Mouse (Mus musculus) kidney, embryonic 14.5 days (tissue): ENCODE data around the gene Ephb4. TPM values are rescaled to one million over a fixed set of nuclear protein-coding genes. Genes with fewer than 3 reads are reported as not detected.
A peak's percentile ranks its signal among the peaks of the same experiment; 100 is the strongest.

Source experiments
- ATAC-seq: fragments of 200-750 bp; cut with Nextera tagmentation; 2 replicates; pipeline ENCODE4 v1.8.0; 2017; ENCODE audit warnings: moderate number of reproducible peaks, mild to moderate bottlenecking, moderate TSS enrichment, moderate library complexity; ENCODE audit not compliant: low FRiP score, low TSS enrichment
- H3K27ac ChIP-seq: fragments of 300-500 bp; sonication (generic); 2 replicates; pipeline ENCODE4 v1.5.1; 2014; ENCODE audit warnings: low read depth, mild to moderate bottlenecking, low read length, moderate library complexity, mixed read lengths
- H3K27me3 ChIP-seq: fragments of 300-500 bp; sonication (generic); 2 replicates; pipeline ENCODE4 v1.6.1; 2014; ENCODE audit warnings: mild to moderate bottlenecking, low read length; ENCODE audit not compliant: control insufficient read depth, insufficient read depth
- H3K36me3 ChIP-seq: fragments of 300-500 bp; sonication (generic); 2 replicates; pipeline ENCODE4 v1.6.1; 2014; ENCODE audit warnings: low read length, mixed read lengths; ENCODE audit not compliant: control insufficient read depth, insufficient read depth
- H3K4me1 ChIP-seq: fragments of 300-500 bp; sonication (generic); 2 replicates; pipeline ENCODE4 v1.6.1; 2014; ENCODE audit warnings: low read length, mixed read lengths; ENCODE audit not compliant: control insufficient read depth, insufficient read depth
- H3K4me2 ChIP-seq: fragments of 300-500 bp; sonication (generic); replicated peaks from 2 replicates; pipeline ENCODE4 v1.6.1; 2014; ENCODE audit warnings: low read depth, mild to moderate bottlenecking, low read length
- H3K4me3 ChIP-seq: fragments of 300-500 bp; sonication (generic); 2 replicates; pipeline ENCODE4 v1.5.1; 2014; ENCODE audit warnings: mild to moderate bottlenecking, low read length
- H3K9ac ChIP-seq: fragments of 300-500 bp; sonication (generic); 2 replicates; pipeline ENCODE4 v1.6.1; 2014; ENCODE audit warnings: low read depth, mild to moderate bottlenecking, low read length, moderate library complexity
- H3K9me3 ChIP-seq: fragments of 300-500 bp; sonication (generic); 2 replicates; pipeline ENCODE4 v1.6.1; 2016; ENCODE audit warnings: low read length; ENCODE audit not compliant: control insufficient read depth
- WGBS: fragments of 180-500 bp; shearing (Covaris S2); extraction: QIAGEN DNeasy Blood & Tissue Kit; methylation state at CpG from one replicate; pipeline ENCODE4 v1.1.7; 2014; 5-methylcytosine and 5-hydroxymethylcytosine counted together
- polyA plus RNA-seq: library from polyadenylated mRNA; unstranded; fragments of >200 nt; fragmentation: Nextera tagmentation; extraction: Ambion mirVana; gene quantifications from 2 replicates; pipeline ENCODE4 v1.2.1, GENCODE M21; 2014

Ephb4 gene
- polyA plus RNA-seq, 1 experiment from 2014 or later: 58.9 TPM

DNA sequence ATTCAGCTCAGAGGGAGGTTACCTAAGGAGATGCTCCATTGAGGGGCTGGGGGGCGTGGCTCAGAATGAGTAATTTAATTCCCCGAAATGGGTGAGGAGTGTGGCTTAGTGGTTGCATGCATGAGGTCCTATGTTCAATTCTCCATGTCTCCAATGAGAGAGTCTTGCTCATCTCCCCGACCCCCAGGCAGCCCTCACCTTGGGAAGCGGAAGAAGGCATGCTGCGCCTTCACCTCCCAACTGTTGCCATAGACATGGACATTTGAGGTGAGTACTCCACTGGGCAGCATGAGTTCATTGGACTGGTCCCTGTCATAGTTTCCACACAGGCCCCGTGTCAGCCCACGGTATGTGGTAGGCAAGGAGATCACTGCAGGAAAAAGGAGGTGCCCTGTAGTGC, 36.8 kb downstream of the Ephb4 start:
- Histone ChIP-seq H3K9me3 (no peaks in the 10 kb centered on the region), H3K27ac (no peak overlapping the region), H3K36me3 (no peaks in the 10 kb centered on the region), H3K27me3 (no peaks in the 10 kb centered on the region), H3K9ac (no peak overlapping the region), H3K4me3 (no peak overlapping the region), H3K4me2 (no peak overlapping the region), H3K4me1 (no peaks in the 10 kb centered on the region)
- no peak for ATAC-seq
- 81% methylated on average over 7 of the region's 7 CpGs for WGBS

DNA sequence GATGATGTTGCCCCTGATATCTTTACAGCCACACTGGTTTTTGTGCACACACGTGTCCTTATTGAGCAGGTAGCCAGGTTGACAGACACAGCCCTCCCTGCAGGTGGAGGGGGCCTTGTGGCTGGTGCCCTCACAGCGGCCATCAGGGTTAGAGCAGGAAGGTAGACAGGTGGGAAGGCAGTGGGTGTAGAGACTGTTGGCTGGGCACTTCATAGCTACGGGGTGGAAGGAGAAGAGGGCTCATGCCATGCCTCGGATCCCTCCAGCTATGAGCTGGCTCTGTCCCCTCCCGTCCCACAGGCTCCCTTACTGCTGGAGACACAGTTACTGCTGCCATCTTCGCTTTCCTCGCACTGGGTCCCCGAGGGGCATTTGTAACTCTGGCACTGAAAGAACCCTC, 41.7 kb downstream of the Ephb4 start:
- ATAC-seq: no peak
- H3K4me1 ChIP-seq: no peaks in the 10 kb centered on the region
- no peaks in the 10 kb centered on the region for H3K9me3 ChIP-seq
- H3K27me3 ChIP-seq: no peaks in the 10 kb centered on the region
- H3K4me3 ChIP-seq: no peak overlapping the region
- no peak overlapping the region for H3K27ac ChIP-seq
- no peak overlapping the region for H3K4me2 ChIP-seq
- H3K36me3 ChIP-seq: no peaks in the 10 kb centered on the region
- no peak overlapping the region for H3K9ac ChIP-seq
- 82% methylated on average over 8 of the region's 8 CpGs for WGBS

DNA sequence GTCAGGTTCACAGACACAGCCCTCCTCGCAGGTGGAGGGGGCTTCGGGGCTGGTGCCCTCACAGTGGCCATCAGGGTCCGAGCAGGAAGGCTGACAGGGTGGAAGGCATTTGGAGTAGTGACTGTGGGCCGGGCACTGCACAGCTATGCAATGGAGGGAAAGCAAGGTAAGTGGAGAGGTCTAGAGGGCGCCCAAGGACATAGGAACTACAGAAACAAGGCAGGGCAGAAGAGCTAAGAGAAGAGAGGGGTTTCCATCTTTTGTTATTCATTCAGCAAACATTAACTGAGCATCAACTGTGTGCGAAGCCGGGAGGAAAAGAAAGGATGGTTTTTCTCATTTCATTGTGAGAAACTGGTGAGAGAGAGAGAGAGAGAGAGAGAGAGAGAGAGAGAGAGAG, 44.5 kb downstream of the Ephb4 start:
- no peak for ATAC-seq
- WGBS: 42% methylated on average over 7 of the region's 7 CpGs
- Histone ChIP-seq H3K4me3 (no peak overlapping the region), H3K36me3 (no peaks in the 10 kb centered on the region), H3K4me2 (no peak overlapping the region), H3K4me1 (no peaks in the 10 kb centered on the region), H3K9ac (no peak overlapping the region), H3K27me3 (no peaks in the 10 kb centered on the region), H3K9me3 (no peaks in the 10 kb centered on the region), H3K27ac (no peak overlapping the region)

DNA sequence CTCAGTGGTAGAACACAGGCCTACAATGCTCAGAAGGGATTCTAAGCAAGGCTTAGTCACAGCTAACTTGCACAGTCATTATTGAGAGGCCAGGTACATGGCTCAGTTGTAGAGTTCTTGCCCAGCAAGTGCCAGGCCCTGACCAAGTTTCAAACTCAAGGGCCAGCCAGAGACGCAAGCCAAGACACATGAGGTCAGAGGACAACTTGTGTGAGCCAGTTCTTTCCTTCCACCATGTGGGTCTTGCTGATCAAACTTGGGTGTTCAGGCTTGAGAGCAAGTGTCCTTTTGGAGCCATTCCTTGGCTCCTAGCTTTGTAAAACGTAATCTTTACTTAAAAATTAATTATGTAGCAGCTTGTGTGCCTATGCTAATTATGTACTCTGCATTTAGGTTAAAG, 54.2 kb downstream of the Ephb4 start:
- Histone ChIP-seq H3K4me1 (no peaks in the 10 kb centered on the region), H3K36me3 (no peaks in the 10 kb centered on the region), H3K4me3 (no peak overlapping the region), H3K9me3 (no peaks in the 10 kb centered on the region), H3K9ac (no peak overlapping the region), H3K4me2 (no peak overlapping the region), H3K27ac (no peak overlapping the region), H3K27me3 (no peaks in the 10 kb centered on the region)
- no peak for ATAC-seq
- 82% methylated on average over 2 of the region's 2 CpGs for WGBS

DNA sequence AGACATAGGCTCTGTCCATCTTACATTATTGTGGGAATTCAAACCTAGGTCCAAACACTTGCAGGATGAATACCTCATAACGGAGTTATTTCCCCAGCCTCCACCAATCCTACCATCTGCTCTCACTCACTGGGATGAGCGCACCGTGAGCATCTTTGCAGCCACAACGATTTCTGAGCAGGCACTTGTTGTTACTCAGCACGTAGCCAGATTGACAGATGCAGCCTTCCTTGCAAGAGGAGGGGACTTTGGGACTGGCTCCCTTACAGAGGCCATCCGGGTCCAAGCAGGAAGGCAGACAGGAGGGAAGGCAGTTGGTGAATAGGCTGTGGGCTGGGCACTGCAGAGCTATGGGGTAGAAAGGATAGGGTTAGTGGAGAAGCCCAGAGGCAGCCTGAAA, 59.5 kb downstream of the Ephb4 start:
- Histone ChIP-seq H3K9me3 (no peaks in the 10 kb centered on the region), H3K4me2 (no peak overlapping the region), H3K9ac (no peak overlapping the region), H3K27me3 (no peaks in the 10 kb centered on the region), H3K27ac (no peak overlapping the region), H3K4me3 (no peak overlapping the region), H3K4me1 (no peaks in the 10 kb centered on the region), H3K36me3 (no peaks in the 10 kb centered on the region)
- ATAC-seq: no peak
- WGBS: 79% methylated on average over 6 of the region's 6 CpGs

DNA sequence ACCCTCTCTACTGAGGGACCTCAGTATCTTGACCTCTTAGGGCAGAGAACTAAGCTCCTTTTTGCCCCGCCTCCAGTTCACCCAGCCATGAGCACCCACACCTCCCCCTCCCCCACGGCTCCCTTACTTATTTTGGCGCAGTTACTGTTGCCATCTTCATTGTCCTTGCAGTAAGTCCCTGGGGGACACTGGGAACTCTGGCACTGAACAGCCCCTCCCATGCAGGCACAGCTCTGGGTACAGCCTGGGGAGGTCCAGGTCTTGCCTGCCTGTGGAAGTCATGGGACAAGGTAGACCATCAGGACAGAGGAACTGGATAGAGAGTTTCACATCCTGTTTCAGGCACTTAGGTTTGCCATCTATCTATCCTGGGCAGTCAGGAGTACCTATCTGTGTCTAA, 60.2 kb downstream of the Ephb4 start:
- no peak overlapping the region for H3K9ac ChIP-seq
- no peaks in the 10 kb centered on the region for H3K9me3 ChIP-seq
- no peaks in the 10 kb centered on the region for H3K4me1 ChIP-seq
- no peaks in the 10 kb centered on the region for H3K36me3 ChIP-seq
- H3K27ac ChIP-seq: no peak overlapping the region
- no peaks in the 10 kb centered on the region for H3K27me3 ChIP-seq
- H3K4me2 ChIP-seq: no peak overlapping the region
- no peak for ATAC-seq
- H3K4me3 ChIP-seq: no peak overlapping the region
- 59% methylated on average over 3 of the region's 3 CpGs for WGBS

DNA sequence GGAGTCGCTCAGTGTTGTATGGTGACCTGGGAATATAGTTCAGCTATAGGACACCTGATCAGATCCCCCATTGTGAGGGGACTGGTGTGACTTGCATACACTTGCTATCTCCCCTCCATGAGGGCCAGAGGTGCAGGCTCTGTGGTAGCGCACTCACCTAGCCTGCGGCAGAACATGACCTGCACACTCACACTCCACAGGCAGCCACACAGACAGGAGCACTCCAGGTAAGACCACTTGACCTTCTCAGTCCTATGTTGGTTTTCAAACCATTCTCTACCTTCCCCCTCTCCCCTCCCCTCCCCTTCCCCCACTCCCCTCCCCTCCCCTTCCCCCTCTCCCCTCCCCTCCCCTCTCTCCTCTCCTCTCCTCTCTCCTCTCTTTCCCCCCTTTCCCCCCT, 60.6 kb downstream of the Ephb4 start:
- Histone ChIP-seq H3K9ac (no peak overlapping the region), H3K27ac (no peak overlapping the region), H3K27me3 (no peaks in the 10 kb centered on the region), H3K36me3 (no peaks in the 10 kb centered on the region), H3K4me1 (no peaks in the 10 kb centered on the region), H3K4me2 (no peak overlapping the region), H3K4me3 (no peak overlapping the region), H3K9me3 (no peaks in the 10 kb centered on the region)
- WGBS: 89% methylated on average over 3 of the region's 3 CpGs
- no peak for ATAC-seq

DNA sequence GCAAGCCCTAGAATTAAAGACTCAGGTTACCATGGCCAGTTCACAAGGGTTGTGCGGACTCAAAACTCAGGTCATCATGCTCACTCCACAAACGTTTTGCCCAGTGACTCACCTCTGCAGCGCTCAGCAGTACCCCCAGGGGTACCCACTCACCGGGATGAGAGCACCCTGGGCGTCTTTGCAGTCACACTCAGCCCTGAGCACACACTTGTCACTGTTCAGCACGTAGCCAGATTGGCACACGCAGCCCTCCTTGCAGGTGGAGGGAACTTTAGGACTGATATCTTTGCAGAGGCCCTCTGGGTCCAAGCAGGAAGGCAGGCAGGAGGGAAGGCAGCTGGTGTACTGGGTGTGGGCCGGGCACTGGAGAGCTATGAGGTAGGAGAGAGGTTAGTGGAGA, 61.3 kb downstream of the Ephb4 start:
- H3K27me3 ChIP-seq: no peaks in the 10 kb centered on the region

DNA sequence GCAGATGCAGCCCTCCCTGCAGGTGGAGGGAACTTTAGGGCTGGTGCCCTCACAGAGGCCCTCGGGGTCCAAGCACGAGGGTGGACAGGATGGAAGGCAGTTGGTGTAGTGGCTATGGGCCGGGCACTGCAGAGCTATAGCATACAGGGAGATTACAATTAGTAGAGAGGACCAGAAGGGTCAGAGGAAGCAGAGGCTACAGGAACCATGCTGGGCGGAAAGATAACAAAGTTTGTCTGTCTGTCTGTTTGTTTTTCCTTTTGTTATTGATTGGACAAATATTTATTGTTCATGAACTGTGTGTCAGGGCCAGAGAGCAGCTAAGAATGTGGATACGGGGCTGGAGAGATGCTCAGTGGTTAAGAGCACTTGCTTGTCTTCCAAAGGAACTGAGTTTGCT, 64.3 kb downstream of the Ephb4 start:
- 50% methylated on average over 5 of the region's 5 CpGs for WGBS

More for the DNA sequence above, 61.3 kb downstream of the Ephb4 start:
- Histone ChIP-seq H3K4me2 (no peak overlapping the region), H3K27ac (no peak overlapping the region), H3K4me3 (no peak overlapping the region), H3K9me3 (no peaks in the 10 kb centered on the region), H3K9ac (no peak overlapping the region), H3K4me1 (no peaks in the 10 kb centered on the region), H3K36me3 (no peaks in the 10 kb centered on the region)
- 70% methylated on average over 8 of the region's 8 CpGs for WGBS
- ATAC-seq: no peak

DNA sequence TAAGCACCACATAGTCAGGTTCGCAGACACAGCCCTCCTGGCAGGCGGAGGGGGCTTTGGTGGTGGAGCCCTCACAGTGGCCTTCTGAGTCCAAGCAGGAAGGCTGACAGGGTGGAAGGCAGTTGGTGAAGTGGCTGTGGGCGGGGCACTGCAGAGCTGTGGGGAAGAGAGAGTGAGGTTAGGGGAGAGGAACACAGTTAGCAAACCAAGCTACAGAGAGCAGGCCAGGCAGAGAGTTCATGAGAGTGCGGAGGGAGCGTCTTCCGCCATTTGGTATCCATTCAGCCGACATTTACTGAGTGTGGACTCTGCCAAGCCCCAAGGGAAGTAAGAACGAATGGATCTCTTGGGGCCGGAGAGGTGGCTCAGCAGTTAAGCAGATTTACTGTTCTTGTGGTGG, 69.2 kb downstream of the Ephb4 start:
- 46% methylated on average over 9 of the region's 9 CpGs for WGBS
- no peaks in the 10 kb centered on the region for H3K4me1 ChIP-seq
- H3K9me3 ChIP-seq: no peaks in the 10 kb centered on the region
- no peak overlapping the region for H3K27ac ChIP-seq
- ATAC-seq: peak; percentile 49; the same call in 1 of the 2 replicates
- H3K9ac ChIP-seq: no peak overlapping the region
- H3K4me3 ChIP-seq: no peak overlapping the region
- H3K36me3 ChIP-seq: no peaks in the 10 kb centered on the region
- H3K27me3 ChIP-seq: no peaks in the 10 kb centered on the region
- no peak overlapping the region for H3K4me2 ChIP-seq

More for the DNA sequence above, 64.3 kb downstream of the Ephb4 start:
- Histone ChIP-seq H3K36me3 (no peaks in the 10 kb centered on the region), H3K4me3 (no peak overlapping the region), H3K9me3 (no peaks in the 10 kb centered on the region), H3K4me1 (no peaks in the 10 kb centered on the region), H3K27me3 (no peaks in the 10 kb centered on the region), H3K4me2 (no peak overlapping the region), H3K9ac (no peak overlapping the region), H3K27ac (no peak overlapping the region)
- no peak for ATAC-seq
